Mouse (Mus musculus): Measurements from ENCODE around the gene Rag1.

The Rag1 gene

GRCm38 (mm10) chr2:101652921-101653597 lies 3.8 kb upstream of the Rag1 start:
- H3K36me3 ChIP-seq (ENCODE audit: control insufficient read depth, insufficient read depth, low read length, poor library complexity, severe bottlenecking): no peaks in the 10 kb centered on the region
- DNase-seq (ENCODE audit: low read depth, low spot score): peak; percentile 80
- no peaks in the 10 kb centered on the region for H3K27me3 ChIP-seq (ENCODE audit: control insufficient read depth, insufficient read depth, low read length, poor library complexity, severe bottlenecking)

GRCm38 (mm10) chr2:101652204-101652920 lies 3.1 kb upstream of the Rag1 start:
- Histone ChIP-seq H3K27me3 (ENCODE audit: control insufficient read depth, insufficient read depth, low read length, poor library complexity, severe bottlenecking) (no peaks in the 10 kb centered on the region), H3K36me3 (ENCODE audit: control insufficient read depth, insufficient read depth, low read length, poor library complexity, severe bottlenecking) (no peaks in the 10 kb centered on the region)
- peak; percentile 10 for DNase-seq (ENCODE audit: low read depth, low spot score)

DNA sequence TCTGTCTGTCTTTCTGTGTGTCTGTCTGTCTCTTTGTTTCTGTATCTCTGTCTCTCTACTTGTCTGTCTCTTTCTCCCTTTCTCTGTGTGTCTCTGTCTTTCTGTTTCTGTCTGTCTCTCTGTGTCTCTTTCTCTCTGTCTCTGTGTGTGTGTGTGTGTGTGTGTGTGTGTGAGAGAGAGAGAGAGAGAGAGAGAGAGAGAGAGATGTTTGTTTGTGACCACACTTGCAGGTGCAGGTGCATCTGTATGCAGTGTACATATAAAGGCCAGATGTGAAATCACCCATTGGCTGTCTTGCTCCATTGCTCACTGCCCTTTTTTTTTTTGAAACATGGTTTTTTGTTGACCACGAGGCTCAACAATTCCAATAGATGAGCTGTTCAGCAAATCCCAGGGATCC lies 1.1 kb upstream of the Rag1 start:
- no peak for DNase-seq (ENCODE audit: low read depth, low spot score)
- H3K36me3 ChIP-seq (ENCODE audit: control insufficient read depth, insufficient read depth, low read length, poor library complexity, severe bottlenecking): no peaks in the 10 kb centered on the region

GRCm38 (mm10) chr2:101648361-101648760 lies 940 bp downstream of the Rag1 start:
- no peak for DNase-seq (ENCODE audit: low read depth, low spot score)
- no peaks in the 10 kb centered on the region for H3K27me3 ChIP-seq (ENCODE audit: control insufficient read depth, insufficient read depth, low read length, poor library complexity, severe bottlenecking)
- no peaks in the 10 kb centered on the region for H3K36me3 ChIP-seq (ENCODE audit: control insufficient read depth, insufficient read depth, low read length, poor library complexity, severe bottlenecking)

More for the DNA sequence above, 1.1 kb upstream of the Rag1 start:
- H3K27me3 ChIP-seq (ENCODE audit: control insufficient read depth, insufficient read depth, low read length, poor library complexity, severe bottlenecking): no peaks in the 10 kb centered on the region

DNA sequence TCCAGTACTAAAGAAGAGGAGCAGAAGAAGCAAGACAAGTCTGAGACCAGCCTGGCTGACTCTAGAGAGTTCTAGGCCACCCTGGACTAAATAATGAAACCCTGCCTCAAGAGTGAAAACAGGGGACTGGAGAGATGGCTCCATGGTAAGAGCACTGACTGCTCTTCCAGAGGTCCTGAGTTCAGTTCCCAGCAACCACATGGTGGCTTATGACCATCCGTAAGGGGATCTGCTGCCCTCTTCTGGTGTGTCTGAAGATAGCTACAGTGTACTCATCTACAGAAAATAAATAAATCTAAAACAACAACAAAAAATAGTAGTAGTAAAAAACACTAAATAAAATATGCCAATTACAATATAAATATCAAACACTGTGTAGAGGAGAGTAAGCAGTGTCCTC lies 3.5 kb downstream of the Rag1 start:
- H3K36me3 ChIP-seq (ENCODE audit: control insufficient read depth, insufficient read depth, low read length, poor library complexity, severe bottlenecking): no peaks in the 10 kb centered on the region
- no peak for DNase-seq (ENCODE audit: low read depth, low spot score)
- no peaks in the 10 kb centered on the region for H3K27me3 ChIP-seq (ENCODE audit: control insufficient read depth, insufficient read depth, low read length, poor library complexity, severe bottlenecking)

DNA sequence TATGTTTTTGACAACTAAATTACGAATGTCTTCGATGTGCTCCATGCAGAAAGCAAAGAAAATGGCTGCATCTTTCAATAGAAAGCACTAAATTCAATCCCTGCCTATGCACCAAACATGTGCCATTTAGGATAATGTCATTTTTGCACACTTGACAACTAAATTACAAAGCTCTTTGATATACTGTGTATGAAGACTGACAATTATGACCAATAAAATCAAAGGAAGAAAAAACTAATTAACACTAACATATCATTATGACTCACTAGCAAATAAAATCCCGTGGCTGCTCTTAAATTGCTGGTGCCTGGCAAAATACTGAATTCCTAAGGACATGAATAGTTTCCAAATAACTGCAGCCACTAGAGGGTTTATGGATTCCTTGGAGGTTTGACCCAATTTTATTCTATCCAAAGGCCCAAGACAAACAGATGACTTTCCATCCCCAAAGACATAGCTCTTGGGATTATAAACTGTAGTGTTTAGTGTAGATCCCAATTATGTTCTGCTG lies 9.4 kb downstream of the Rag1 start:
- Histone ChIP-seq H3K27me3 (ENCODE audit: control insufficient read depth, insufficient read depth, low read length, poor library complexity, severe bottlenecking) (no peaks in the 10 kb centered on the region), H3K36me3 (ENCODE audit: control insufficient read depth, insufficient read depth, low read length, poor library complexity, severe bottlenecking) (no peaks in the 10 kb centered on the region)
- DNase-seq (ENCODE audit: low read depth, low spot score): no peak

DNA sequence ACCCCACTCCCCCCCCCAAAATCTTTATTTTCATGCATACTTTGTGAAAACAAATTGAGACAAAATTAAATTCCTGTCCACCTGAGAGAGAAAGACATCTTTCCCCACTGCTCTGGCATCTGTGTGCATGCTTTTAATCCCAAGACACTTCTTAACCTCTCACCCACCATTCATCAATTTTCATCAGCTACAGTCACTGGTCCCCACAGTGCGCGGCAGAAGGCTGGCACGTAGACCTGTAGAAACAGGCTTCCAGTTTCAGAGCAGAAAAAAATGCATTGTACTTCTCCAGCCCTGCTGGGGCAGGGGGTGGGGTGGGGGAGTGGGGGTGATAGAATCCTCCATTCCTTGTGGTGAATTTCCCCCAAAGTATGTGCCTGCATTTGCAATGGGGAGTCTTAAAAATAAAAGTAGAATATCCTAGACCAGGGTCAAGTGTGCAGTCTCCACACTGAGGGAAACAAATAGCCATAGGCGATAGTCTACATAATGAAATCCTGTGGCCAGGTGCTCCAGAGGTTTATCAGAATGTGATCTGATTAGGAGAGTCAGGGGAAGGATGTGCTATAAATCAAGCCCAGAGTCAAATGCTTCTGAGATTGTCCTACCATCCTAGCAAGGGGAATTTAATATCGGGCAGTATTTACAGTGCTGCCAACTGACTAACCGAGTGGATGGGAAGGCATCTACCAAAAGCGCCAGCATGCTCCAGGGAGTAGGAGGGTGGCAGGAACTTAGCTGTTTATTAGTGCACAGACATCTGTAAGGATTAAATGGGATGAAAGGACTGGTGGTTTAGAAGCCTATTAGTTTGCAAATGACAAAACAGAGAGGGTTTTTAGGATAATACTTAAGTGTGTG lies 10.1 kb downstream of the Rag1 start:
- no peak for DNase-seq (ENCODE audit: low read depth, low spot score)
- no peaks in the 10 kb centered on the region for H3K27me3 ChIP-seq (ENCODE audit: control insufficient read depth, insufficient read depth, low read length, poor library complexity, severe bottlenecking)
- no peaks in the 10 kb centered on the region for H3K36me3 ChIP-seq (ENCODE audit: control insufficient read depth, insufficient read depth, low read length, poor library complexity, severe bottlenecking)

DNA sequence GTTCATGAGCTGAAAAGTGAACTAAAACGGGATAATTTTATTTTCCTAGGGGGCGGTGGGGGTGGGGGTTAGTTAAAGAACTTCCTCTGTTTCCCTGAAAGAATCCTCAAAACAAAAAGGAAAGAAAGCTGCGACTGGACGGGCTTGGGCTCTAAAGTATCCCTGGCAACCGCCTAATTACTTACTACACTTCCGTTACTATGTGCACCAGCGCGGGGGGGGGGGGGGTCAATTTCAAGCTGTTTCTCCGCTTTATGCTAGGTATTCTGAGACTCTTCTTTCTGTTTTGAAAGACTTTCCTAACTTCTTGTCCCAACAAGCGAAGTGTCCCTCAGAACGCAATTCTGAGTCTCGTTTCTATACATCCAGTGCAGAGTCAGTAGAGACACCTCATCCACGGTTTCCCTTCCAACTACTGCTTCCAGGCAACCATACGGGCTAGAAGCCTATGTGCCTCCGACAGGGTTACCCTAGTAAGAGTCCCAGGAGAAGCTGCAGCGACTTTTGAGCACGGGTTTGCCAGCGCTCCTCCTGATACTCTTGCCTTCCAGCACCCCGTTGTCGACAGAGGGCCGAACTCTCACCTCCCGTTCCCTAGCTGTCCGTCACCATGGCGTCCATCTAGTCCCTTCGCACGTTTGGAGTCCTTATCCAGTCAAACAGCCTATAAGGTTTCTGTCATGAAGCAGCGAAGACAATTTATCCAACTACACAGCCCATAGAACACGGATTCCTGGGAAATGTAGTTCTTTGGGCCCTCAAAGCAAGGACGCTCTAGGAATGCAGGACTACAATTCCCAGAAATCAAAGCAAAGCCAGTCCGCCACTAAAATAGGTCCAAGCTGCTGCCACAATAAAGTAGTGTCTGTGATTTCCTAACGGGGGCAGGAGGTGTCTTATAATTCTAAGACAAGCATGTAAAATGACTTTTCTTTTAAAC lies 20.7 kb downstream of the Rag1 start:
- peak; percentile 77 for DNase-seq (ENCODE audit: low read depth, low spot score)

GRCm38 (mm10) chr2:101627227-101627626 lies 22.1 kb downstream of the Rag1 start:
- Histone ChIP-seq H3K27me3 (ENCODE audit: control insufficient read depth, insufficient read depth, low read length, poor library complexity, severe bottlenecking) (no peaks in the 10 kb centered on the region), H3K36me3 (ENCODE audit: control insufficient read depth, insufficient read depth, low read length, poor library complexity, severe bottlenecking) (no peaks in the 10 kb centered on the region)
- DNase-seq (ENCODE audit: low read depth, low spot score): no peak

More for the DNA sequence above, 20.7 kb downstream of the Rag1 start:
- Histone ChIP-seq H3K27me3 (ENCODE audit: control insufficient read depth, insufficient read depth, low read length, poor library complexity, severe bottlenecking) (no peaks in the 10 kb centered on the region), H3K36me3 (ENCODE audit: control insufficient read depth, insufficient read depth, low read length, poor library complexity, severe bottlenecking) (no peaks in the 10 kb centered on the region)

DNA sequence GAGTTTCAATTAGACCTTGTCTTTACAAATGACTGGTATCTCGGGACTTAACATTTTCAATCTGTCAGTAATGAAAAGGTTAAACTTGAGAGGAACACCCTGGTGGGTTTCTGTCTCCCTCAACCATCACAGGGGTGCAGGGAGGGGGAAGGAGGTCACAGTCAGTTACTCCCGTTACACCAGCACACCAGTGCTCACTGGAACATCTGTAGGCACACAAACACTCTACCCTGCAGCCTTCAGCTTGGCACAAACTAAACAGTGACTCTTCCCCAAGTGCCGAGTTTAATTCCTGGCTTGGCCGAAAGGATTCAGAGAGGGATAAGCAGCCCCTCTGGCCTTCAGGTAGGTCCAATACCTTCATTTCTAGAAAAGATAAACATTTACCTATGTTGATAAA lies 24.8 kb downstream of the Rag1 start, which contains the start of gene Rag2:
Gene Rag2, plus strand, starts transcription at position 193 of the 400 bp plus-strand sequence.
- no peak for DNase-seq (ENCODE audit: low read depth, low spot score)
- Histone ChIP-seq H3K27me3 (ENCODE audit: control insufficient read depth, insufficient read depth, low read length, poor library complexity, severe bottlenecking) (peaks cover 2% of the 10 kb centered on the region; the same call in 1 of the 2 replicates), H3K36me3 (ENCODE audit: control insufficient read depth, insufficient read depth, low read length, poor library complexity, severe bottlenecking) (no peaks in the 10 kb centered on the region)

DNA sequence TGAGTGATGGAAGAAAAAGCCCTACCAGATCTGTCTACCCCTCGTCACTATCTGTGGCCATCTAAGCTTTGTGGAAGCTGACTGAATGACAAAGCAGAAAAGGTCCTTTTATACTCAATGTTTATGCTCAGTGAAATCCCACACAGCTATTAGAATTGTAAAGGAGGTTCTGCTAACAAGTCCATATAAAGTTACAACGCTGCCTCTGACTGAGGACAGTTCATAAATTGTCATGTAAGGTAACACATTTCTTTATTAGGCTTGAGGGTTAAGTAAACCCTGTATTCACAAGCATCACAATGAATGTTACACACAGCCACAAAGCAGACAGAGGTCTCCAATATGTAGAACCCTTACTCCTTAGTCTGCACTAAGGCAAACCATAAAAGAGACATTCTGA lies 25.3 kb downstream of the Rag1 start:
- DNase-seq (ENCODE audit: low read depth, low spot score): no peak
- no peaks in the 10 kb centered on the region for H3K36me3 ChIP-seq (ENCODE audit: control insufficient read depth, insufficient read depth, low read length, poor library complexity, severe bottlenecking)
- peaks cover 2% of the 10 kb centered on the region; the same call in 1 of the 2 replicates for H3K27me3 ChIP-seq (ENCODE audit: control insufficient read depth, insufficient read depth, low read length, poor library complexity, severe bottlenecking)

- H3K36me3 ChIP-seq (ENCODE audit: control insufficient read depth, insufficient read depth, low read length, poor library complexity, severe bottlenecking): no peaks in the 10 kb centered on the region
- H3K27me3 ChIP-seq (ENCODE audit: control insufficient read depth, insufficient read depth, low read length, poor library complexity, severe bottlenecking): peaks cover 2% of the 10 kb centered on the region; the same call in 1 of the 2 replicates
- no peak for DNase-seq (ENCODE audit: low read depth, low spot score)
Measured at GRCm38 (mm10) chr2:101623042-101623441, 26.3 kb downstream of the Rag1 start.

DNA sequence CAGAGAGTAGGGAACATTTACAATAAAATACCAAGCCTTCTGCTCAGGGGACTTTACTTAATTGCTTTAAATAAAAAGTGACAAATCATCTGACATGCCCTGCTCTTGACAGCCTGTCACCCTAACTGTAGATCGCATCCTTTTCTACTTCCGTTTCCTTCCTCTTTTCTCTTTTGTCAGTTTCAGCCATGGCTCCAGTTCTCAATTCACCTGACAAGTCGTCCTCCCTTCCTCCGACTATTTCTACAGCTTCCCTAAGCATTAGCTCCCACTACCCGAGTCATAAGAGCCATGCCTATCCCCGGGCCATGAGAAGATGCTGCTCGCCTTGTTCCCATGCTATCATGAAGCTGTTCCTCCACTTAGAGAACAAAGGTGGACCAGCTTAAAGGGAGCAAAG lies 27.7 kb downstream of the Rag1 start:
- Histone ChIP-seq H3K36me3 (ENCODE audit: control insufficient read depth, insufficient read depth, low read length, poor library complexity, severe bottlenecking) (no peaks in the 10 kb centered on the region), H3K27me3 (ENCODE audit: control insufficient read depth, insufficient read depth, low read length, poor library complexity, severe bottlenecking) (peaks cover 2% of the 10 kb centered on the region)
- DNase-seq (ENCODE audit: low read depth, low spot score): peak; percentile 38

DNA sequence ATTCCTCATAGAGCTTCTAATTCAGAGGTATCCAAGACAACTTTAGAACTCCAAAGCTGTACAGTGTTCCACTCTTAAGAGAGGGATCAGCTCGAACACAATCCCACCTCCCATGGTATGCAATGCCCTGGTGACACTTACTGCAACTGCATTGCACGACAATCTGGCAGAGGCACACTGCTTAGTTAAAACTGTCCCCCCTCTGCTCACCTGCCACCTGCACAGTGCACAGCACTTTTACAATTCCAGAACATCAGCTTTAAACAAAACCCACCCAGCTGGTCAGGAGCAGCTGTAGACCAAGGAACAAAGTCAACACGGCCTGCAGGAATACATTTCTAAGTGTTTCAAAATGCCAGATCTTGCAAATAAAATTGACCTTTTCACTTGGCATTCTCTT lies 28.4 kb downstream of the Rag1 start:
- H3K36me3 ChIP-seq (ENCODE audit: control insufficient read depth, insufficient read depth, low read length, poor library complexity, severe bottlenecking): no peaks in the 10 kb centered on the region
- peaks cover 2% of the 10 kb centered on the region for H3K27me3 ChIP-seq (ENCODE audit: control insufficient read depth, insufficient read depth, low read length, poor library complexity, severe bottlenecking)
- no peak for DNase-seq (ENCODE audit: low read depth, low spot score)
